ENCODE assay signal across 27 mouse cellular contexts in the genomic region with DNA sequence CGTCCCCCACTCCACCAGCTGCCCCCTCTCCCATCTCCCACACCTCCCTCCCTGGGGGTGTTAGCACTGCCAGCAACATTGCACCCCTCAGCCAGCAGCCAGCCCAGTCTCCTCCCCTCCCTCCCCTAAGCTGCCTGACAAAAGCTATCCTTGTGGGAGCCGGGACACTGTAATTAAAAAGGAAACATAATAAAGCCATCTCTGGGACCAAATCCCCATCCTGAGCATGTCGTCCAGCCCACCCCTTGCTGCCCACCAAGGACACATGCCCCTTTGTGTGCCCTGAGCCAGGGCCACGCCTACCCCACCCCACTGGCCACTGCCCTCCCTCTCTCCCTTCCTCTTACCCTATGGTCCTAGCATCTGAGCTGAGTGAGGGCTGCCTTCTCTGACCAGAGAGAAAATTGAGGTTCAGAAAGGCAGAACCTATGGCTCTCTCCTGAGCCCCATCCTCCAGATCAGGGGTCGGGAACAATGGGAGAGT.
A peak's percentile ranks its signal among the peaks of the same experiment; 100 is the strongest.
DNase-seq lines count a peak whose midpoint lies in the region; ATAC-seq and TF ChIP-seq lines count a peak whose summit lies in the region.
"Had no signal": no experiment of that assay in that cellular context is flagged by ENCODE, and none has a peak within 500 bp of the region (broad histone marks: within the 10 kb centered on the region; RNA-seq: fewer than 3 reads in every experiment).

No protein-coding gene starts in this region.

- no peaks in the 10 kb centered on the region for H3K9me3 ChIP-seq in hindbrain, postnatal 0 days (ENCODE audit: low read length)
- no peaks in the 10 kb centered on the region for H3K9me3 ChIP-seq in hindbrain, embryonic 11.5 days (ENCODE audit: control insufficient read depth, low read length)
- no peaks in the 10 kb centered on the region for H3K9me3 ChIP-seq in limb, embryonic 12.5 days
- no peaks in the 10 kb centered on the region for H3K9me3 ChIP-seq in limb, embryonic 10.5 days (replicated peaks)
- no peaks in the 10 kb centered on the region for H3K9me3 ChIP-seq in midbrain, postnatal 0 days (ENCODE audit: low read length)
- no peaks in the 10 kb centered on the region for H3K9me3 ChIP-seq in midbrain, embryonic 11.5 days (ENCODE audit: control insufficient read depth, low read length)
- H3K9me3 ChIP-seq: embryonic facial prominence, embryonic 10.5 days; embryonic facial prominence, embryonic 13.5 days; forebrain, embryonic 12.5 days; forebrain, embryonic 15.5 days; hindbrain, embryonic 12.5 days had no signal

- H3K4me1 ChIP-seq in hindbrain, postnatal 0 days (ENCODE audit: insufficient read depth, low read length), result no peaks in the 10 kb centered on the region
- H3K4me1 ChIP-seq in hindbrain, embryonic 11.5 days (replicated peaks; ENCODE audit: control insufficient read depth, insufficient read depth, low read length), result no peaks in the 10 kb centered on the region
- peaks cover 24% of the 10 kb centered on the region for H3K4me1 ChIP-seq in limb, embryonic 12.5 days (replicated peaks)
- H3K4me1 ChIP-seq in limb, embryonic 10.5 days, result peaks cover 27% of the 10 kb centered on the region
- H3K4me1 ChIP-seq in midbrain, postnatal 0 days (ENCODE audit: insufficient read depth, low read length), result no peaks in the 10 kb centered on the region
- H3K4me1 ChIP-seq in midbrain, embryonic 11.5 days (ENCODE audit: control insufficient read depth, insufficient read depth, low read length), result no peaks in the 10 kb centered on the region

- H3K27me3 ChIP-seq in hindbrain, postnatal 0 days (ENCODE audit: insufficient read depth, low read length), result no peaks in the 10 kb centered on the region
- no peaks in the 10 kb centered on the region; the same call in 1 of the 2 replicates for H3K27me3 ChIP-seq in hindbrain, embryonic 11.5 days (ENCODE audit: control insufficient read depth, insufficient read depth, low read length)
- H3K27me3 ChIP-seq in limb, embryonic 12.5 days, result peaks cover 36% of the 10 kb centered on the region
- H3K27me3 ChIP-seq in limb, embryonic 10.5 days (ENCODE audit: low read depth, poor library complexity, severe bottlenecking), result 0 out of 2 replicates have a peak, but pooled peaks cover 8% of the 10 kb centered on the region
- no peaks in the 10 kb centered on the region for H3K27me3 ChIP-seq in midbrain, postnatal 0 days (ENCODE audit: insufficient read depth, low read length)
- H3K27me3 ChIP-seq in midbrain, embryonic 11.5 days (ENCODE audit: control insufficient read depth, insufficient read depth, low read length), result no peaks in the 10 kb centered on the region
- H3K27me3 ChIP-seq: embryonic facial prominence, embryonic 13.5 days had no signal

- no peak for DNase-seq in hindbrain, postnatal 0 days (ENCODE audit: low spot score)
- DNase-seq in hindbrain, embryonic 11.5 days (ENCODE audit: low spot score), result no peak
- no peak for DNase-seq in limb, embryonic 10.5 days (ENCODE audit: low spot score)
- DNase-seq in midbrain, postnatal 0 days (ENCODE audit: low spot score), result no peak
- DNase-seq in midbrain, embryonic 11.5 days (ENCODE audit: low spot score, missing footprints), result no peak
- peak; percentile 53 for DNase-seq in brain, embryonic 14.5 days (ENCODE audit: low read depth)
- DNase-seq in heart, postnatal 14 days, result no peak
- DNase-seq: adrenal gland, adult 2 months; adrenal gland, postnatal 14 days; cerebellum, adult 11-12 months; cerebellum, adult 8-10 months; cerebellum, postnatal 36 days; embryo, embryonic 11 days; gastrocnemius, adult 2 months; gastrocnemius, postnatal 14 days; heart, adult 11 months; heart, postnatal 36 days had no signal

- intact Hi-C loops in heart, postnatal 14 days (cut with DNase I), result no loop called here

- H3K4me3 ChIP-seq in hindbrain, postnatal 0 days (ENCODE audit: low read length), result no peak overlapping the region
- no peak overlapping the region for H3K4me3 ChIP-seq in hindbrain, embryonic 11.5 days (ENCODE audit: low read depth, low read length)
- H3K4me3 ChIP-seq in limb, embryonic 12.5 days (replicated peaks), result no peak overlapping the region
- no peak overlapping the region for H3K4me3 ChIP-seq in limb, embryonic 10.5 days
- no peak overlapping the region for H3K4me3 ChIP-seq in midbrain, postnatal 0 days (ENCODE audit: low read depth, low read length)
- H3K4me3 ChIP-seq in midbrain, embryonic 11.5 days (ENCODE audit: low read depth, low read length), result no peak overlapping the region
- H3K4me3 ChIP-seq: embryonic facial prominence, embryonic 10.5 days; embryonic facial prominence, embryonic 13.5 days; erythroblast, embryonic 14.5 days; forebrain, embryonic 12.5 days; forebrain, embryonic 15.5 days; gastrocnemius, adult 2 months; hindbrain, embryonic 12.5 days had no signal

- no peak overlapping the region for H3K4me2 ChIP-seq in hindbrain, postnatal 0 days (ENCODE audit: low read depth, low read length)
- no peak overlapping the region for H3K4me2 ChIP-seq in hindbrain, embryonic 11.5 days (replicated peaks; ENCODE audit: low read depth, low read length)
- H3K4me2 ChIP-seq in limb, embryonic 12.5 days, result no peak overlapping the region
- H3K4me2 ChIP-seq in midbrain, postnatal 0 days (ENCODE audit: low read depth, low read length, poor library complexity, severe bottlenecking), result no peak overlapping the region
- no peak overlapping the region for H3K4me2 ChIP-seq in midbrain, embryonic 11.5 days
- H3K4me2 ChIP-seq: embryonic facial prominence, embryonic 13.5 days; forebrain, embryonic 12.5 days; forebrain, embryonic 15.5 days; heart, embryonic 11.5 days; hindbrain, embryonic 12.5 days had no signal

- no peak for TF ChIP-seq POLR2A in brain, embryonic 14.5 days (IDR thresholded peaks at IDR 0.05; ENCODE audit: borderline replicate concordance, extremely low read depth, insufficient read depth, insufficient read length, poor library complexity, severe bottlenecking)

- 45% methylated on average over 5 of the region's 5 CpGs for WGBS in hindbrain, postnatal 0 days
- WGBS in hindbrain, embryonic 11.5 days, result 52% methylated on average over 5 of the region's 5 CpGs
- 61% methylated on average over 5 of the region's 5 CpGs for WGBS in limb, embryonic 12.5 days
- 69% methylated on average over 5 of the region's 5 CpGs for WGBS in limb, embryonic 10.5 days
- 19% methylated on average over 5 of the region's 5 CpGs for WGBS in midbrain, postnatal 0 days
- 33% methylated on average over 5 of the region's 5 CpGs for WGBS in midbrain, embryonic 11.5 days

- ATAC-seq in hindbrain, postnatal 0 days, result peak; percentile 65
- no peak for ATAC-seq in hindbrain, embryonic 11.5 days (ENCODE audit: low FRiP score)
- no peak for ATAC-seq in limb, embryonic 12.5 days (ENCODE audit: insufficient number of reproducible peaks, insufficient read depth, low FRiP score, low TSS enrichment, low read depth)
- ATAC-seq in midbrain, postnatal 0 days (ENCODE audit: low FRiP score), result peak; percentile 76
- no peak for ATAC-seq in midbrain, embryonic 11.5 days (ENCODE audit: low FRiP score)
- ATAC-seq: CD4-positive, CD25-positive, alpha-beta regulatory T cell, adult 4 months; forebrain, embryonic 15.5 days; hindbrain, embryonic 16.5 days had no signal

- no peak overlapping the region for H3K27ac ChIP-seq in hindbrain, postnatal 0 days
- H3K27ac ChIP-seq in hindbrain, embryonic 11.5 days (ENCODE audit: low read depth, low read length), result no peak overlapping the region
- no peak overlapping the region for H3K27ac ChIP-seq in limb, embryonic 12.5 days
- no peak overlapping the region for H3K27ac ChIP-seq in limb, embryonic 10.5 days
- no peak overlapping the region for H3K27ac ChIP-seq in midbrain, postnatal 0 days (ENCODE audit: low read depth, low read length)
- H3K27ac ChIP-seq in midbrain, embryonic 11.5 days (ENCODE audit: low read depth, low read length), result no peak overlapping the region
- H3K27ac ChIP-seq: embryonic facial prominence, embryonic 10.5 days; embryonic facial prominence, embryonic 13.5 days; forebrain, embryonic 12.5 days; forebrain, embryonic 15.5 days; gastrocnemius, adult 2 months; hindbrain, embryonic 12.5 days had no signal

- no peaks in the 10 kb centered on the region for H3K36me3 ChIP-seq in hindbrain, postnatal 0 days (ENCODE audit: insufficient read depth, low read length)
- H3K36me3 ChIP-seq in hindbrain, embryonic 11.5 days (ENCODE audit: control insufficient read depth, insufficient read depth, low read length), result no peaks in the 10 kb centered on the region
- no peaks in the 10 kb centered on the region for H3K36me3 ChIP-seq in limb, embryonic 12.5 days
- H3K36me3 ChIP-seq in limb, embryonic 10.5 days, result no peaks in the 10 kb centered on the region
- no peaks in the 10 kb centered on the region for H3K36me3 ChIP-seq in midbrain, postnatal 0 days (ENCODE audit: insufficient read depth, low read length)
- H3K36me3 ChIP-seq in midbrain, embryonic 11.5 days (ENCODE audit: control insufficient read depth, insufficient read depth, low read length), result no peaks in the 10 kb centered on the region
- H3K36me3 ChIP-seq: embryonic facial prominence, embryonic 10.5 days; embryonic facial prominence, embryonic 13.5 days; forebrain, embryonic 12.5 days; forebrain, embryonic 15.5 days; hindbrain, embryonic 12.5 days had no signal

- no peak overlapping the region for H3K9ac ChIP-seq in hindbrain, postnatal 0 days (replicated peaks; ENCODE audit: low read length)
- no peak overlapping the region for H3K9ac ChIP-seq in hindbrain, embryonic 11.5 days (ENCODE audit: low read depth, low read length)
- 0 out of 2 replicates have a peak overlapping the region, but pooled peaks have one; percentile 18 for H3K9ac ChIP-seq in limb, embryonic 12.5 days (replicated peaks)
- H3K9ac ChIP-seq in midbrain, postnatal 0 days (replicated peaks; ENCODE audit: low read length, poor library complexity, severe bottlenecking), result no peak overlapping the region
- no peak overlapping the region for H3K9ac ChIP-seq in midbrain, embryonic 11.5 days (ENCODE audit: low read length)
- H3K9ac ChIP-seq: embryonic facial prominence, embryonic 13.5 days; forebrain, embryonic 12.5 days; forebrain, embryonic 15.5 days; hindbrain, embryonic 12.5 days had no signal

- TF ChIP-seq CTCF in hindbrain, postnatal 0 days (IDR thresholded peaks at IDR 0.05; ENCODE audit: low read depth), result no peak
- TF ChIP-seq CTCF in midbrain, postnatal 0 days (IDR thresholded peaks at IDR 0.05), result no peak
- no peak for TF ChIP-seq CTCF in brain, embryonic 14.5 days (IDR thresholded peaks at IDR 0.05; ENCODE audit: borderline replicate concordance, extremely low read depth, insufficient read depth, insufficient read length)

Comparison
In these comparisons a context has a peak if more than half of its experiments do, and no peak if none do; other contexts are left out.
1. ATAC-seq: peak in hindbrain, postnatal 0 days (single experiment) and midbrain, postnatal 0 days (single experiment); none in hindbrain, embryonic 11.5 days (single experiment), limb, embryonic 12.5 days (single experiment) and midbrain, embryonic 11.5 days (single experiment).